Mouse (Mus musculus) retina, postnatal 1 day (tissue): Measurements from ENCODE around the gene Sipa1l3.

Experiments used
- DNase-seq: peaks from one replicate; pipeline ENCODE4 v3.0.0-alpha.2; 2012

Gene Sipa1l3

GRCm38 (mm10) chr7:29406855-29407254 is 111.6 kb downstream of the Sipa1l3 start:
- DNase-seq: no peak

GRCm38 (mm10) chr7:29404126-29404525 is 114.3 kb downstream of the Sipa1l3 start:
- no peak for DNase-seq

- DNase-seq: no peak
Observed at GRCm38 (mm10) chr7:29402015-29402414, 116.4 kb downstream of the Sipa1l3 start.

DNA sequence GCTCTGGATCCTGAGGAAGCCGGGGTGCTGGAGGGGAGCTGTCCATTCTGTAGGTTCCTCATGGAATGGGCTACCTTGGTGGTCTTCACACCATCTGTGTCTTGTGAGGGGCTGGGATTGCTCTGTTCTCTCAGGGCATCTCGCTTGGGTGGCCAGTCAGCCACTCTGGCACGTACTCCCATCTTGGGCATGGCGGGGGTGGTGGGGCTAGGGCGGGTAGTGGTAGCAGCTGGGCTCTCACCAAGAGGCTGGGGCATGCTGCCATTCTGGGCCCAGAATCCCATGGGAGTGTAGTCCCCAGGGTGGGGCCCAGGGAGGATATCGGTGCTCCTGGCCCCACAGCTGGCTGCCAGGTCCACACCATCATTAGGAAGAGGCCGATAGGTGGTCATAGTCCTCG is 118.0 kb downstream of the Sipa1l3 start:
- no peak for DNase-seq

DNA sequence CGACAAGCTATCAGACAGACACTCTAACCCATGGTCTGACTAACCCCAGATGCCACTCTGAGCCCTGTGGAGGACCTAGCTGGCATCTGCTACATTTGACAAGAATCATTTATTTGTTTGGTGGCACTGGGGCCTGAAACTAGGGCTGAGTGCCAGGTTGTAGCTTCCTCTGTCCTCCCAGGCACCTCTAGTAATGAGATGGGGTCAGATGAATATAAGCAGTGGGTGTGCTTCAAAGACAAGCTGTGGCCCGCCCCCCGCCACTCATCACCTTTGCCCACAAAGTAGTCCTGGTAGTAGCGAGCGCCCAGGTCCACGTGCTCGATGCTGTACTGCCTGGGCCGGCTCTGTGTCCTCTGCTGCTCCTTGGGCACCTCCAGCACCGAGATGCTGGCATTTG is 119.4 kb downstream of the Sipa1l3 start:
- no peak for DNase-seq

- peak; percentile 83 for DNase-seq
Observed at GRCm38 (mm10) chr7:29397486-29397885, 121.0 kb downstream of the Sipa1l3 start.

DNA sequence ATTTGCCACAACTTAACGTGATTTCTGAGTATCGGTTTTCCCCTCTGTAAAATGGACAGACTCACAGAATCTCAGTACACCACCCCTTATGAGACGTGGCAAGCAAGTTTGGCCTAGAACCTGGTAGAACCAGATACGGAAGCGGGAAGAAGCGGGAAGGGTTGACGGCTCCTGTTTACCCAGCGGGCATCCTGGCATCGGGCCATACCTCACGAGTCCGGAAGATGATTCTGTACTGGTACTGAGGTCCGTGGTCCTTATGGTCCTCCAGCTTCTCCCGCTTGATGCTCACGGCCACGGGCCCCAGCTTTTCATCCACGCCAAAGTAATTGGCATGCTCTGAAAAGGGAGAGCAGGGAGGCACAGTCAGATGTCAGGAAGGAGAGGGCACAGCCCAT is 121.5 kb downstream of the Sipa1l3 start:
- no peak for DNase-seq

DNA sequence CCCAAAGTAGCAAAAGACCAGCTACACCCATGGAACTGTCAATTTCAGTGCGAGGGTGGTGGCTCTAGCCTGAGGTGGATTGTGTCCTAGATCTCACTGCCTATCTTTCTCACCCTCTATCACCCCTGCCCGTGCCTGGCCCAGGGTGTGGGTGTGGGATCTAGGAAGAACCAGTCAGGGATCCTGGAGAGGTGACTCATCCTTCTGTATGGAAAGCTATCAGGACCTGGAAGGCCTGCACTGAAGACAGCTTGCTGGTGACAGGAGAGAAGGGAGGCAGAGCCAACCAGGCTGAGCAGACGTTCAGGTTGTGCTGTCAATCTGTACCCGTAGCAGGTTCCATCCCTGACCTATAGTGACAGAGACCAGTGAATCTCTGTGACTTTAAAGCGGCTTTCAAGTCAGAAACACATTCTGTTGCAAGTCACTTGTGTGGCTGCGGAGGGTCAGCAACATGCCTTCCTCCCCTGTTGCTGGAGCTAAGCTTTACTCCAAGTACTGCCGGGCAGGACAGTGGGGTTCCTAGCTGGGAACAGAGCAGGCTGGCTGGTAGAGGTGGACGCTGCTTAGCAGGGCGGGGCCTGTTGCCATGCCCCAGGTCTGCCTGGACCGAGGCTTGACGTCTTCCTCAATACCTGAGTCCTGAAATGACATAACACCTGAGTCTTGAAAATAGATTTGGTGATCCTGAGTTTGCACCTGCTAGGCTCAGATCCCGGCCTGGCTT is 122.1 kb downstream of the Sipa1l3 start:
- no peak for DNase-seq

- DNase-seq: no peak
Observed at GRCm38 (mm10) chr7:29395179-29395578, 123.3 kb downstream of the Sipa1l3 start.

DNA sequence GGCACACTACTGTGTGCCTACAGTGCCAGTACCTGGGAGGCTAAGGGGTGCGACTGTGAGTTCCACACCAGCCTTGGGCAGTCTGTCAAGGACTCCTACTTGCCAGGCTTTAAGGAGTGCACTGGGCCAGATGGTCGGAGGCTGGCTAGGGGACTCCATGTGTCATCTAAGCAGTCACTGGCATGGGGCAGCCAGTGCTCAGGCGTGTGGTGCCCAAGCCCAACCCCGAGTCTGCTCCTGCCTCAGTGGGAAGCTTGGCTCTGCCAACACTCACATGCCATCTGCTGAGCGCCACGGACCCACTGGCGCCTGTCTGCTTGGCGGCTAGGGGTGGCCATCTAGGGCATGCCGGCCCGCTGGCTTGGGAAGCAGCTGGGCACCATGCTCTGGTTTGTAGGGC is 125.1 kb downstream of the Sipa1l3 start:
- DNase-seq: no peak

- DNase-seq: no peak
Observed at GRCm38 (mm10) chr7:29392805-29393204, 125.6 kb downstream of the Sipa1l3 start.

GRCm38 (mm10) chr7:29391761-29392512 is 126.5 kb downstream of the Sipa1l3 start:
- DNase-seq: peak; percentile 71

- DNase-seq: no peak
Observed at GRCm38 (mm10) chr7:29391112-29391760, 127.2 kb downstream of the Sipa1l3 start.

DNA sequence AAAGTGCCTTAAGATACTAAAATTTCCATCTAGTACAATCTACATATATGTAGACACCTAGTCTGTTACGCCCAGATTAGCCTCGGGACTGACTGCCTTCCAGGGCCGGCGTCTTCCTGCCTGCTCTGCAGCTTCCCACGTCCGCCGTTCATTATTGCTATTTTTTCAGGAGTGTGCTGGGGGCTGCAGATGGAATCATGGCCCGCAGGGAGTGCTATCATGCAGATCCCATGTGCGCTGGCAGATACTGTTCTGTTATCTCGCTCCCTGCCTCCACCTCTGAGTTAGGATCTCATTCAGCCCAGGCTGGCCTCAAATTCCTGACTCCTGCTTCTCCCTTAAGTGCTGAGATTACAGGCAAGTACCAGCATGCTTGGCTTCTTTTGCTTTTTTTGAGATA is 128.2 kb downstream of the Sipa1l3 start:
- DNase-seq: no peak

DNA sequence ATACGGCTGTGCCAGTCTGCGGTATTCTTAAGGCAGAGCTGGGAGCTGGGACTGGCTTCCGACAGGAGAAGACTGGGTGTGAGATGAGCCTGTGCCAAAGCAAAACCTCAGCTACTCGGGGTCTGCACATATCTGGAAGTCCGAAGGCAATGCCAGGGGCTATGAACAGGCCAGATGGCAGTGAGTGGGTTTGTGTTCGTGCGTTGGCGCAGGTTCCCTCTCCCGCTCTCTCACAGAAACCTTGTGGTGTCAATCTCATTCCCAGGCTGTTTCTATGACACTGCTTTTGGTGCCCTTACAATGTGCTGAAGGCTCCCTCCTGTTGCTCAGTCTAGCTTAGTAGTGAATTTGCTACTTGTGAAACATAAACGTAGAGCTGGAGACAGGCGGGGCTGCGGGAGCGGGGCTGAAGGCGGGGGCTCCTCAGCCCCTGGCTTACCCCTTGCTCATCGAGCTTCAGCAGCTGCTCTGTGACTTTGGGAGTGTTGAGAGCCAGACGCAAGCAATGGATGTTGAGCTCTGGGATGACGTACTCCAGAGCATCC is 130.8 kb downstream of the Sipa1l3 start:
- no peak for DNase-seq

GRCm38 (mm10) chr7:29386349-29386748 is 132.1 kb downstream of the Sipa1l3 start:
- no peak for DNase-seq

- DNase-seq: no peak
Observed at GRCm38 (mm10) chr7:29385791-29386190, 132.7 kb downstream of the Sipa1l3 start.

DNA sequence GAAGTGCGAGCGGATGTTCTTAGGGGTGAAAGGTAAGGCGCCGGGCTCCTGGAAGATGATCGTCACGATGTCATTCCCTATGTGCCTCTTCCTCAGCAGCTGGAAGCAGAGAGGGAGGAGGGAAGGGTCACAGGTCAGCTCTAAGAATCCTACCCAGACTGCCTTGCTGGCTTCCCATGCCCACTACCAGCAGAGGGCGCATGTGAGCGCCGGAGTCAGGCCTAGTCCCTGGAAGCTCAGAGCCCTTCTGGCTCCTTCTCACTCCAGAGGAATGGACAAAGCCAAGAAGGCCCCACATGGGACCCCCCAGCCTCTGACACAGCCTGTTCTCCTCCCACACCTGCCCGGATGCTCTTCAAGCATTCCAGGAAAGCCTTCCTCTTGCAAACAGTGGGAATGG is 135.2 kb downstream of the Sipa1l3 start:
- DNase-seq: peak; percentile 87

DNA sequence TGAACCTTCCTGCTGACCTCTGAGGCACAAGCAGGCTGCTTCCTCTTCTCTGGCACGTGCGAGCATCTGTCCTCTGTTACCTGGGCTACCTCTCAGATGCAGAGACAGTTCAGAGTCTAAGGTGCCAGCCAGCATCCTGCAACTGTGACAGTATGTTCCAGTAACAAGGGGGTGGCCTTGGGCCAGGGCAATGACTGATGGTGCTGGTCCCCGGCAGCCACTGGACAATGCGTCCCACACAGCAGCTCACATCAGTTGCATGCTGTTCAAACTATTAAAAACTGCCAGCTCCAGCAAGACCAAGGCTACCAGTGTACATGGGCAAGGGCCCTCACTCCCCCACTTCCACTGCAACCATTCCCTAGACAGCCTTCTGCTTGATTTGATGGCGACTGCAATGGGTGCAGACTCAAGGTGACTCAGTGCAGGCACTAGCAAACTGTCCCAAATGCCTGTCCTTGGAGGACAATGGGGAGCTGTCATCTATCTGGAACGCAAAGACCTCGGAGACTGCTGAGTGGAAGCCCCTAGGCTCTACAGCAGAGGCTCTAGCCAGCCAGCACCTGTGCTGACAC is 136.9 kb downstream of the Sipa1l3 start:
- DNase-seq: no peak

DNA sequence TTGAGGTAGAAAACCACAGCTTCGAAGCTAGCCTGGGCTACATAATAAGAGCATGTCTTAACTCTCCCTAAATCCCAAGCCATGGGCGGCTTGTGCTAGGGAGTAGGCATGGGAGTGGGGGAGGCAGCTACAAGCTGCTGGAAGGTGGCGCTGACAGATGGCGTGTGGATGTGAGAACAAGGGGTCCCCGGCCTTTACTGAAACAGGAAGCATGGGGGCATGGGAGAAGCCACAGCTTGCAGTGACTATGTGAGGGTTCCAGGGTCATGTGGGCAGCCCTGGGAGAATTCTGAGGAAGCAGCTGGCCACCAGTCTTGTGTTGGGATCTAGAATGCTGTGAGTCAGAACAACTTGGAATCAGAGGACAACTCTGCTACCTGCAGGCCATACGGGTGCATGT is 144.4 kb downstream of the Sipa1l3 start:
- peak; percentile 24 for DNase-seq

- no peak for DNase-seq
Observed at GRCm38 (mm10) chr7:29372123-29372522, 146.3 kb downstream of the Sipa1l3 start.

DNA sequence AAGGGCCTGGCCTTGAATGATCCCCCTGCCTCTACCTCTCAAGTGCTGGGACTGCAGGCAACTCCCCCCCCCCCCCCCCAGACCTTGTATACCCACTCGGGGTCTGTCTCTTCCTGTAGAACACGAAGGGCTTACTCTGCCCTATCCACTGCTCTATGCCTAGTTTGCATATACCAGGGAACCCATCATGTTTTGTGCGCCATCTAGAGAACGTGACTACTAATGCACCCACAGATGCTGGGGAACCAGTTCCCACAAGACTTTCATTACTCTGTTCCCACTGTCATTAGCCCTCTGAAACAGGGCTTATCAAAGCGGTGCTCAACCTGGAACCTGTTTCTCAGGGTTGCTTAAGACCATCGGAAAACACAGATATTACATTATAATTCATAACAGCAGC is 148.4 kb downstream of the Sipa1l3 start:
- DNase-seq: peak; percentile 34

DNA sequence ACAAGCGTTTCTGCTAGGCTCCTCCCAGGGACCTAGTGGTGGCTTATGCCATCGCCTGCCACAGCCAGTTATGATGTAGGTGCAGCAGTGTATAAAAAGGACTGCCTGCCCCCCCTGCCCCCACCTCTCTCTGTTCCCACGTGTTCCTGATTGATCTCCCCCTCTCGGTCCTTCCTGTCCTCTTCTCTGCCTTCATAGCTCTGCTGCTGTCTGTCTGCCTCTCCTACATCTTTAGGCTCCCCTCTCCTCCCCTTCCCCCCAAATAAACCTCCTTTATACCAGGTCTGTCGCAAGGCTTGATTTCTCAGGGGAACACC is 150.5 kb downstream of the Sipa1l3 start:
- no peak for DNase-seq
